Mouse (Mus musculus) fat pad, adult 2 months (tissue): Measurements from ENCODE around the gene Lgr5.

Source experiments
- DNase-seq: peaks from one replicate; pipeline ENCODE4 v3.0.0-alpha.2; 2011; ENCODE audit warnings: low read depth, low spot score; ENCODE audit errors: extremely low read depth

Lgr5 gene

GRCm38 (mm10) chr10:115510959-115511358 is 76.6 kb downstream of the Lgr5 start:
- no peak for DNase-seq

DNA sequence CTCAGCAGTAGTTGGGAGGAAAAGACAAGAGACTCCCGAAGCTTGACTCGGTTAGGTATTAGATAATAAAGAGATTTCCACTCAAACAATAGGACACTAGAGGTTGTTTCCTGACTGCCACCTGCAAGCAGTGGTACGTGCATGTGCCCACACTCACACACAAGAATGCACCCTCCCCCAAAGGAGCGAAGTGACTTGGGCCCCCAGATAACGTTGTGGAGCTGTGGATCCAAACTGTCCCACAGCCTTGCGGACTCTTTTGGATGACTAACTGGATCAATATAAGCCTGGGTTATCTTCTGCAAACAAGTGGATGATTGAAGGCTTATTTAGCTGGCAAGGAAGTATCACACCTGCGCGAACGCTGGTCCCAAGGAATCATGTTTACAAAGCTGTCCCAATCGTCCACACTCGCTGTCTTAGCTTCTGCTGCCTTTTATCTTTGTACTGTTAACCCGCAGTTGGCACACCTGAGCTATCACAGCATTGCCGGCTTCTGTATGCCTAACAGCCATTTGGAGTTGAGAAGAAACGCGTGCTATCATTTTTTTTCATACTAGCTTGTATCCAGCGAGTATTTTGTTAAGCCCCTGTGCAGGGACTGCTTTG is 81.8 kb downstream of the Lgr5 start:
- DNase-seq: no peak

DNA sequence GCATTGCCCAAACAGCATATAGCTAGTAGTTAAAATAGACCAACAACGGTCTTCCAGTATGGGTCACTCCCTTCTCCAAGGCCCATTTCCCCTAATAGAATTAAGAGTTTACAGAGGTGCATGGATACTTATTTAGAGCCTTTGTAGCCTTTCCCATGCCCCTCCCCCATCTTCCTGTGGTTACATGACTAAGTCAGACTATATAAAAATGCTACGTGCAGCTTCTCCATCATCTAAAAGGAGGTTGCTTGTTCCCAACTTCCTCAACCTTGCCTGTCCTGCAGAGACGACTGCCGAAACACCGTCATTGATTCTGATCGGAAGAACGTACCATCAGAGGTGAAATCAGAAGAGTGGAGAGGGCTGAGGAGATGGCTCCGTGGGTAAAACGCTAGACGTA is 82.4 kb downstream of the Lgr5 start:
- DNase-seq: no peak

GRCm38 (mm10) chr10:115493778-115494141 is 93.8 kb downstream of the Lgr5 start:
- no peak for DNase-seq

GRCm38 (mm10) chr10:115492956-115493777 is 94.4 kb downstream of the Lgr5 start:
- no peak for DNase-seq

DNA sequence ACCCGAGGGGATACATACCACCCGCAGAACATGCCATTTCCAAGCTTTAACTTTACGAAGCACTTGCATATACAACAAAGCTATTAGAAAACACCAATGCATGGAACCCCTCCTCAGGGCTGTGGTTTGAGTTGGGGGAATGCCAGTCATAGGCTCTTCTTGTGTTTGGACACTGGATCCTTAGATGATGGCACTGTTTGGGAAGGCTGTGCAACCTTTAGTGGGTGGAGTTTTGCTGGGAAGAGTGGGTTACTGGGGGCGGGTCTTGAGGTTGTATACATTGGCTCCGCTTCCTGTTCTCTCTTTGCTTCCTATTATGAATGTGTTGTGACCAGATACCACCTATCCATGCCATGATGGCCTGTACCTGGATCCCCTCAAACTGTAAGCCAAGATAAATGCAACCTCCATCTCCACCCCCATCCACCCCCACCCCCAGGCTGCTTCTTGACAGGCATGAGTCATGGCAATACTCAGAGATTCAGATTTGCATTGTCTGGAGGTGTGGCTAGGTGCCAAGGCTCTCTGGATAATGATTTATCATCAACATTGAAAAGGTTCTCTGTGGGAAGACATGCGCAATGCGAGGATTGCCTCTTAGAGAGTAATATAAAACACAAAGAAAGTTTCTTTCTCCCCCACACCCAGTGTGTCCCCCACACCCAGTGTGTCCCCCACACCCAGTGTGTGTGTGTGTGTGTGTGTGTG is 95.6 kb downstream of the Lgr5 start:
- DNase-seq: no peak

DNA sequence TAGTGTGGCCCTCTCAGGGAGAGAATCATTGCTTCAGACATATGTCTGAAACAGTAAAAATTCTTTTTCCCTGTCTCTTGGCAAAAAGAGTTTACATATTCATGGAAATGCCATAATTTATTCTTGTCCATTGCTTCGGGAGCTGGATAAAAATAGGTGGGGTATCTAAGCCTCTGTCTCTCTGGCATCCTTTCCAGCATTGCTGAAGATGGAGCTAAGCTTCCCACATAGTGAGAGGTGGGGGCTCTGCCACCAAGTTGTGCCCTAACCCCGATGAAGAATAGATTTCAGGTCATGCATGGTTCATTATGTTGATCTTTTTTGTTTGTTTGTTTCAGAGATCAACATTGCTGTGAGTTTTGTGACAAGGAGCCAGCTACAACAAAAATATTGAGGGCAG is 102.0 kb downstream of the Lgr5 start:
- no peak for DNase-seq

GRCm38 (mm10) chr10:115484660-115485059 is 102.9 kb downstream of the Lgr5 start:
- no peak for DNase-seq

DNA sequence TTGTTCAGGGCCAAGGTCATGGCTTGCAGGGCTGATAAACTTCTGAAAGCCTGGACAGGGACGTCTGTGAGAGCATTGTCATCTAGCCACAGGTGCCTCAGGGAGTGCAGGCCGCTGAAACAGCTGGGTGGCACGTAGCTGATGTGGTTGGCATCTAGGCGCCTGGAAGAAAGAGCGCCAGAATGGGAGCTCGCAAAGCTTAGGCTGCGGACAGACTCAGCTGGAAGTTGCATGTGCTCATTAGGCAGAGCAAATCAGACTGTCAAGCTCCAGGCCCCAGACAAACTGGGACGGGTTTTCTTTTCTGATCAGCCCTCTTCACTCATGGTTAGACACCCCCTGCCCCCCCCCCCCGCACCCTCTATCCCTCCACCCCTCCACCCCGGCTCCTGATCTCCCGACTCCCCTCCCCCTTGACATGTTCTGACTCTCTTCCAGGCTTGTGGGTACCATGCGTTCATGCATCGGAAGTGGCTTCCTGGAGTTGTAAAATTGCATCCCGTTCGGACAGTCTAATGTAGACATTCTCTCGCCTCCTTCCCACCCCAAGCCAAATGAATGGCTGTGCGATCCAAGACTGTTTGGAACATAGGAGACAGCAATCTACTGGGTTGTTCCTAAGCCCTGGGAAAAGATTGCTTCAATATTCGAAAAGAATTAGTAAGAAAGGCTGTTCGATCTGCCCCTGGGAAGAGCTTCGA is 109.0 kb downstream of the Lgr5 start:
- no peak for DNase-seq

DNA sequence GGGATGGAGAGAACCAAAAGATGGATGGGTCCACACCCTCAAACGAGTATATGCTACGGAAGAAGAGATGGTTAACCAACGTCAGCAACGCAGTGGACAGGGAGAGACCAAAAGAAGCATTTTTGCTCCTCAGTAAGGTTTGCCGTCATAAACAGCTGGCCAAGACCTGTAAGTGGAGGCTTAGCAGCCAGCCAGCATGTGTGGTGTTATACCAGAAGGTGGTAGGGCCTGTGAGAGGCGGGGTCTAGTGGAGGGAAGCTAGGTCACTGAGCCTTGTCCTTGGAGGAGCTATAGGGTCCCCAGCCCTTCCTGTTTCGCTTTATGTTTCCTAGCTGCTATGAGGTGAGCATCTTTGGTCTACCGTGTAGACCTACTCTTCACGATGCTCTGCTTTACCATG is 111.1 kb downstream of the Lgr5 start:
- DNase-seq: no peak

DNA sequence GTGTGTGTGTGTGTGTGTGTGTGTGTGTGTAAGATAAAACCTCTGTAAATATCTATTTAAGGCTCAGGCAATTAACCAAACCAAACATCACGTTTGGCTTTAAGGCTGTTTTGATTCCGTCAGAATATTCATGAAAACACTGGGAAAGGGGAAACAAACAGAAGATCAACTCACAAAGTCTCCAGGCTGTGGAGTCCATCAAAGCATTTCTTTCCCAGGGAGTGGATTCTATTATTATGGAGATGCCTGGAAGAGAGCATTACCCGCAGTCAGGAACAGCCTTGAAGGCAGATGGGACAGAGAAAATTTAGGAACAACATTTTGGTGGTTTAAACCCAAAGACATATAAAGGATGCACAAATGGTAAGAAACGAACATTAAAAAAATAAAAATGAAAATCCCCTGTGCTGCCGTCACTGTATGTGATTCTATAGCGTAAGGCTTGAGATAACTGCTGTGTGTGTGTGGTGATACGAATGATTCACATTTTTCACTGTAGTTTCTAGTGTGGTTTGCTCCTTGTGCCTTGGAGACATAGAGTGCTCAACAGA is 112.5 kb downstream of the Lgr5 start:
- no peak for DNase-seq

- no peak for DNase-seq
These were observed 114.2 kb downstream of the Lgr5 start for GRCm38 (mm10) chr10:115473213-115473961.

GRCm38 (mm10) chr10:115470621-115471334 is 116.8 kb downstream of the Lgr5 start:
- DNase-seq: no peak

DNA sequence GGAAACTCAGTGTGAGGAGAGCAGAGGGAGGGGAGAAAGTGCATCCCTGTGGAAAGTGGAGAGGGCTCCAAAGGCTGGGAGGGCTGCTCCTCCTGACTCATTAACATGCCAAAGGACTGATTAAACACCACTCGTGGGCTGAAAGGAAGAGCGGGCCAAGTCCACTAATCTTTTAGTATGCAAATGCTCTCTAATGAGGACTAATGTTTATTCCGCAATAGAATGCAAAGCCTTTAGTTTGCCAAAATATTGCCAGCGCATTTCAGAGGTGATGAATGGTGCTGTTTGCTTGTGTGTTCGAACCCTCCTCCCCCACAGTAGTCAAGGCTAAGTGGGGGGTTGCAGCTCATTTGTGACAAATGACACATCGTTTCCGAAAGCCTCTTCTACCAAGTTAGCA is 118.5 kb downstream of the Lgr5 start:
- no peak for DNase-seq

DNA sequence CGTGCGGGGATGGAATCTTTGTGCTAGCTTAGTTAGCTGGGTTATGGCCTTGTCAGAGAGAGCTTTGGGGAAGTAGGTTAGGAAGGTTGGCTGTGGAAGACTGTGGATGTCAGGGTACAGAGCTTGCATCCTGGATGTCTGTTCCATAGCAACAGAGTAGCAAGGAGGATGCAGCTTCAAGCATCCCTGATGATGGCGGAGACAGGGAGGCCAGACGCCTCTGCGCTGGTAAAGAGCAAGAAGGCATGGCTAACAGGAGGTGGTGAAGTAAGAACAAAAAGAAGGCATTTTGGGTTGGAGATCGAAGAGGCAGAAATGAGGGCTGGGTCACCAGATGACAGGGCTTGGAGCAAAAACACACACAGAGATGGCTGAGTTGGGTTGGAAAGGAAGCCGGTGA is 118.9 kb downstream of the Lgr5 start:
- DNase-seq: no peak

- DNase-seq: no peak
These were observed 119.6 kb downstream of the Lgr5 start for GRCm38 (mm10) chr10:115467985-115468384.

GRCm38 (mm10) chr10:115465778-115466177 is 121.8 kb downstream of the Lgr5 start:
- no peak for DNase-seq

GRCm38 (mm10) chr10:115465072-115465471 is 122.5 kb downstream of the Lgr5 start:
- DNase-seq: no peak

DNA sequence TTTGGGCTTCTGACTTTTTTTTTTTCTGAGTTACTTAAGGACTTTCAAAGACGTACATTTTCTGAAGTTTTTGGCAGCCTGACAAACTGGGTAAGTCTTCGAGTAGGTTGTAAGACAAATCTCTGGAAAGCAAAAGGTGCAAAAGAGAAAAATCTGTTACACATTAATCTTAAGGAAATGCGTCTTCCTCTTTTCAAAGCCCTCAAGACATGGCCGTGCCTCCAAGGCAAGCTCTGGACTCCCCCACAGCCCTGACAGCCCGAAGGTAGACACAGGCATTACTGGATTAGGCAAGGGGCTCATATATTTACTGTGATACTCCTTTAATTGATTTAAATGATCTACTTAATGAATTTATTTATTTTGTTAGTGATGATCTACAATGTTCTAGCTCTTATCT is 124.9 kb downstream of the Lgr5 start:
- no peak for DNase-seq
